Mouse (Mus musculus) heart, embryonic 15.5 days (tissue): ENCODE measurements around the gene Nsun2. TPM values are rescaled to one million over a fixed set of nuclear protein-coding genes. Genes with fewer than 3 reads are reported as not detected.

Source experiments
- ATAC-seq: fragments of 200-750 bp; cut with Nextera tagmentation; replicated peaks from 2 replicates; pipeline ENCODE4 v1.8.0; 2017; ENCODE audit warnings: low read depth, moderate TSS enrichment; ENCODE audit not compliant: insufficient number of reproducible peaks, insufficient read depth, low FRiP score
- H3K27ac ChIP-seq: fragments of 300-500 bp; sonication (generic); 2 replicates; pipeline ENCODE4 v1.5.1; 2015; ENCODE audit warnings: mild to moderate bottlenecking, inconsistent platforms
- H3K27me3 ChIP-seq: fragments of 300-500 bp; sonication (generic); 2 replicates; pipeline ENCODE4 v1.6.1; 2015; ENCODE audit warnings: inconsistent platforms
- H3K36me3 ChIP-seq: fragments of 300-500 bp; sonication (generic); 2 replicates; pipeline ENCODE4 v1.6.1; 2015; ENCODE audit warnings: mild to moderate bottlenecking, inconsistent platforms
- H3K4me1 ChIP-seq: fragments of 300-500 bp; sonication (generic); replicated peaks from 2 replicates; pipeline ENCODE4 v1.6.1; 2015; ENCODE audit warnings: inconsistent platforms
- H3K4me2 ChIP-seq: fragments of 300-500 bp; sonication (generic); 2 replicates; pipeline ENCODE4 v1.6.1; 2015; ENCODE audit warnings: inconsistent platforms, mild to moderate bottlenecking, moderate library complexity
- H3K4me3 ChIP-seq: fragments of 300-500 bp; sonication (generic); 2 replicates; pipeline ENCODE4 v1.5.1; 2015; ENCODE audit warnings: mild to moderate bottlenecking, inconsistent platforms
- H3K9ac ChIP-seq: fragments of 300-500 bp; sonication (generic); 2 replicates; pipeline ENCODE4 v1.6.1; 2015; ENCODE audit warnings: mild to moderate bottlenecking, inconsistent platforms
- H3K9me3 ChIP-seq: fragments of 300-500 bp; sonication (generic); replicated peaks from 2 replicates; pipeline ENCODE4 v1.6.1; 2016; ENCODE audit warnings: inconsistent platforms
- WGBS: fragments of 180-500 bp; shearing (Covaris S2); methylation state at CpG from one replicate; pipeline ENCODE4 v1.1.7; 2015; ENCODE audit warnings: mixed read lengths; 5-methylcytosine and 5-hydroxymethylcytosine counted together
- polyA plus RNA-seq: library from polyadenylated mRNA; unstranded; fragments of >200 nt; fragmentation: Nextera tagmentation; extraction: Ambion mirVana; gene quantifications from 2 replicates; pipeline ENCODE4 v1.2.1, GENCODE M21; 2015

The Nsun2 gene
- polyA plus RNA-seq, 1 experiment from 2014 or later = 53.0 TPM

DNA sequence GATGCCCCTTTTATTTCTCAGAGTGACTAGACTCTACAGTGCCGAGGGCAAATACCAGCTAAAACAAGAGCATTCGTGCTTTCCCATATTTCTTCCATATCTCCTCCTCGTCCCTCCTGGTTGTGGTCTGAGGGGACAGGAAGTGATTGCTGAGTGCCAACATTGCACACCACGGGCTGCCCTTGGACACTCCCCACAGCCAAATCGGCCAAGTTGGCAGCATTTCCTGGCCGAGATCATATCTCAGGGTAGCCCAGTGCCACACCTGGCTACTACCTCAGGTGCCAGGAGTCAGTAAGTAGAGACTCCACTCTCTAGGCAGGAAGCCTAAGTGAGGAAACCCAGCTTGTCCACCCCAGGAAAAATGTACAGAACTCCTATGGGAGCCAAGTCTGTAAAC lies 7.7 kb downstream of the Nsun2 start:
- Histone ChIP-seq H3K27ac (peak overlapping the region; percentile 84), H3K4me2 (no peak overlapping the region), H3K9ac (0 out of 2 replicates have a peak overlapping the region, but pooled peaks have one; percentile 24), H3K4me3 (no peak overlapping the region), H3K4me1 (peaks cover 60% of the 10 kb centered on the region), H3K27me3 (no peaks in the 10 kb centered on the region), H3K9me3 (no peaks in the 10 kb centered on the region), H3K36me3 (no peaks in the 10 kb centered on the region)
- 48% methylated on average over 6 of the region's 6 CpGs for WGBS
- ATAC-seq = no peak

DNA sequence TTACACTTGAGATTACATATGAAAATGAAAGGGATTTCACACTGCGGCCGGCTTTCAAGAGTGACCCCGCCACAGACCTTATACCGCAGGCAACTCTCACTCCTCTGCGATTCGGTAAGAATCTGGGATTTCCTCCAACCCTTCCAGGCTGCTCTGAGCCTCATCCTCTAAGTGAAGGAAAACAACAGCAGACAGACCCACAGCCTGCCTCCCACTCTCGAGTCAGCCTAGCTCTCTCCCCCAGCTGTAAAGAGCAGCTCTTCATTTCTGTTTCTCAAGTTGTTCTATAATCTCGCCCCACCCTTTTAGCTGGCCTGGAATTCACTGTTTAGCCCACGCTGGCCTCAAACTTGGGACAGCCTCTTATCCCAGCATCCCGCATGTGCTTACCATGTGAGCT lies 8.2 kb downstream of the Nsun2 start:
- Histone ChIP-seq H3K4me3 (no peak overlapping the region), H3K36me3 (no peaks in the 10 kb centered on the region), H3K9ac (peak overlapping the region; percentile 24; the same call in 1 of the 2 replicates), H3K27me3 (no peaks in the 10 kb centered on the region), H3K4me2 (no peak overlapping the region), H3K4me1 (peaks cover 58% of the 10 kb centered on the region), H3K27ac (peak overlapping the region; percentile 84), H3K9me3 (no peaks in the 10 kb centered on the region)
- 44% methylated on average over 10 of the region's 10 CpGs for WGBS
- ATAC-seq = no peak

DNA sequence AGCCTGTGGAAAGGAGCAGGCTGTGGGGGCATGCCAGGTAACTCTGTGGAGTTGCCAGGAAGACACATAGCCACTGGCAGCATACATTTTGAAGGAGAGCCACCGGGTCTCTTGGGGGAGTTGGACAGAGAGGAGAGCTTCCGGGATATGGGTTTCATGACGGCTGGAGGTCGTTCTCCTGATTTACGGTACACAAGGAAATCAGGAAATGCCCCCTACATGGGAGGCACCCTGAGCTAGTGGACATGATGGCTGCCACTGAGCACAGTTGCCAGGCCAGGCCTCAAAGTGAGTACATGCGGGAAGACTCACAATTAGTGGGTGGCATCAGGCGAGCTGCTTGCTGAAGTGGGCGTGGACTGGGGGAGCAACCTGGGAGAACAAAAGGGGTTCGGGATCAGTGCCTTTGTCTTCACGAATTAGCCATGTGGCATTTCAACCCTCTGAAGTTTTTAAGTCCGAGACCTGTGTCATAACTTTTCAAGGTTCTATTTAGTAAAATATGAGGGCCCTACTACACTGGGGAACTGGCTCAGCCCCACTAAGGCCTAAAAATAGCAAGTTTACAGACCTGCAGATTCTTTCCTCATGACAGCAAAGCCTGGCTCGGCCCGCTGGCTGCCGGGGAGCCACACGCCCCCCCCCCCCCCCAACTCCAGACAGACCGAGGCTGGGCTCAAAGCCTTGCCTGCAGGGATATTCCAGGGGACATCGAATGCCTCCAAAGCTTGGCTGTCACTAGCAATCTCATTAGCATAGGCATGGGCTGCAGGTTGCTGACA lies 9.2 kb downstream of the Nsun2 start:
- H3K9ac ChIP-seq = no peak overlapping the region
- H3K4me3 ChIP-seq = peak overlapping the region; percentile 33; the same call in 1 of the 2 replicates
- H3K4me2 ChIP-seq = peak overlapping the region; percentile 56
- H3K27me3 ChIP-seq = 0 out of 2 replicates have a peak, but pooled peaks cover 2% of the 10 kb centered on the region
- H3K27ac ChIP-seq = peak overlapping the region; percentile 84
- H3K36me3 ChIP-seq = no peaks in the 10 kb centered on the region
- WGBS = 41% methylated on average over 17 of the region's 17 CpGs
- peaks cover 58% of the 10 kb centered on the region for H3K4me1 ChIP-seq
- ATAC-seq = peak; percentile 57
- no peaks in the 10 kb centered on the region for H3K9me3 ChIP-seq

DNA sequence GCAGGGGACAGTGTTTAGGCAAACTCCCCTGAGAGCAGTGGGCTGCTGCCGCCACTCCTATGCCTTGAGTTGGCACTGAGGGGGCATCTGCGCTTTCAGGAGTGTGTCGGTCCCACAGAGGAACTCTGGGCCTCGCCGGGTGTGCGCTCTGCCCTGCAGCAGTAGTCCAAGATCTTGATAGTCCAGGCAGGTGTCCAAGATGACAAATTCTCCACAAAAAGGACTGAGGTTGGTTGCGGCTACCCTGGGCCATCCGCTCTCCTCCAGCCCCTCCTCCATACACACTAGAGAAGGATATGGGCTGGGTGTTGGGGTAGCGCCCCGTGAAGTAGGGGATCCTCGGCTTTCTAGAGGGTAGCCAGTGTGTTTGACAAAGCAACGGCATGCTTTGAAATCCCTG lies 10.0 kb downstream of the Nsun2 start:
- no peaks in the 10 kb centered on the region for H3K9me3 ChIP-seq
- peak overlapping the region; percentile 33 for H3K4me3 ChIP-seq
- H3K36me3 ChIP-seq = no peaks in the 10 kb centered on the region
- H3K4me2 ChIP-seq = peak overlapping the region; percentile 56
- peak; percentile 12; the same call in 1 of the 2 replicates for ATAC-seq
- peaks cover 53% of the 10 kb centered on the region for H3K4me1 ChIP-seq
- 33% methylated on average over 12 of the region's 12 CpGs for WGBS
- 0 out of 2 replicates have a peak, but pooled peaks cover 2% of the 10 kb centered on the region for H3K27me3 ChIP-seq
- H3K9ac ChIP-seq = no peak overlapping the region
- H3K27ac ChIP-seq = peak overlapping the region; percentile 84

DNA sequence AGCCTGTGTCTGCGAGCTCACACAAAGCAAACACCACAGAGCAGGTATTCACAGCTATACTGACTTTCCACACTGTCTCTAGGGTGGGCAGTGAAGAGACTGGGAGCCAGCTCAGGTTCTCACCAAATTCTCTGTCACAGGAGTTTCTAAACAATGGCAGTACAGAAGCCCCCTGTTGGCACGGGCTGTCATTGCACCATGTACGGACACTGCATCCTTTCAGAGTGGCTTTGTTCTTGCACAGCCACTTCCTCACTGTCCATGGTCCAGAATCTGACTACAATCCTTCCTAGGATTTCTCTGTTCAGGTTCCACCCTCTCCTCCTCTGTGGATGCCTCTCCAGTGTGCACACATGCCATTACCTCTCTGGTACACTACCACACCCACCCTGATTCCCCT lies 11.5 kb downstream of the Nsun2 start:
- Histone ChIP-seq H3K27ac (no peak overlapping the region), H3K9me3 (no peaks in the 10 kb centered on the region), H3K27me3 (0 out of 2 replicates have a peak, but pooled peaks cover 2% of the 10 kb centered on the region), H3K4me3 (no peak overlapping the region), H3K4me1 (peaks cover 41% of the 10 kb centered on the region), H3K36me3 (no peaks in the 10 kb centered on the region), H3K9ac (no peak overlapping the region), H3K4me2 (no peak overlapping the region)
- WGBS = 37% methylated on average over 3 of the region's 3 CpGs
- ATAC-seq = no peak

DNA sequence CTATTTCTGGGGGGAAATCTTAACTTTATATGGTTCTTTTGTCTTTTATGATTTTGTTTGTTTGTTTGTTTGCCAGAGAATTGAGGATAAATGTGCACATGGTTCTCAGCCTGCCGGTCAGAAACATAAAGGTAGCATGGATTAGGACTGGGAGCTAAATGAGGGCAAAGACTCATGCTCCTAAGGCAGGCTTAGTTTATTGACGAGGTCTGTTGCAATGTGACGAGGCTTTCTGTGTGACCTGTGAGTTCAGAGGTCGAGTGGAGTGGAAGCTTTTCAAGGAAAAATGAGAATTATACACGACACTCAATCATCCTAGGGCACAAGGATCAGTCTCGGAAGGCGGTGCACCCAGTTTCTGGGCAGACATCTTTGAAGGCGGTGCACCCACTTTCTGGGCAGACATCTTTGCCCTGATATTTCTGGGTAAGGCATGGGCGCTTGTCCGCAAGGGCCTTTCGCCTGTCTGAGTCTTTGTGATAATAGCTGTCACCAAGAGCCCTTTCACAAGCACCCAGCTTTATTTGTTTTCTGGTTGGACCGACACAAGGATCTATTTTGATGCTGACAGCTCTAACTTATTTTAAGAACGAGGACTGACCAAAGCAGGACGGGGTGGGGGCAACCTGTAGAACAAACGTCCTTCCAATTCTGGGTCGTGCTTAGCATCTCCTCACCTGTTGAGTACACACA lies 14.1 kb downstream of the Nsun2 start:
- WGBS = 53% methylated on average over 16 of the region's 16 CpGs
- H3K36me3 ChIP-seq = no peaks in the 10 kb centered on the region
- H3K4me1 ChIP-seq = peaks cover 17% of the 10 kb centered on the region
- H3K9me3 ChIP-seq = no peaks in the 10 kb centered on the region
- no peak overlapping the region for H3K4me3 ChIP-seq
- ATAC-seq = no peak
- no peak overlapping the region for H3K9ac ChIP-seq
- H3K27ac ChIP-seq = no peak overlapping the region
- H3K27me3 ChIP-seq = 0 out of 2 replicates have a peak, but pooled peaks cover 8% of the 10 kb centered on the region
- H3K4me2 ChIP-seq = no peak overlapping the region

DNA sequence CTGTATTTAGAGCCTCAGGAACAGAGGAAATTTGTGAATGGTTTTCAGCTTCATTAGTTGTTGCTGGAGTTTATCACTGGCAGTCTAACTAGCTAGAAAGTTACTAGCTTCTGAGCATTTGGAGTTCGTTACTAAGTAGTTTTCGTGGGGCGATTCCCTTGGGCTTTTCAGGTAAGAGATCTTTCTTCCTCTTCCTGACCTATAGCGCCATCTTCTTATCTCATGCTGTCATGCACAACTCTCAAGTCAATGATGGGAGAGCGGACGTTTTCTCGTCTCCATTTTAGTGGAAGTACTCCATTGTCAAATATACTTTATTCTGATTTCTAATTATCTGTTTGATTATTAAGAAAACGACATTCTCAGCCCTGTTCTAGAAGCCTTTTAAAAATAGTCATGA lies 16.4 kb downstream of the Nsun2 start:
- 41% methylated on average over 8 of the region's 8 CpGs for WGBS
- no peak overlapping the region for H3K4me3 ChIP-seq
- H3K36me3 ChIP-seq = no peaks in the 10 kb centered on the region

DNA sequence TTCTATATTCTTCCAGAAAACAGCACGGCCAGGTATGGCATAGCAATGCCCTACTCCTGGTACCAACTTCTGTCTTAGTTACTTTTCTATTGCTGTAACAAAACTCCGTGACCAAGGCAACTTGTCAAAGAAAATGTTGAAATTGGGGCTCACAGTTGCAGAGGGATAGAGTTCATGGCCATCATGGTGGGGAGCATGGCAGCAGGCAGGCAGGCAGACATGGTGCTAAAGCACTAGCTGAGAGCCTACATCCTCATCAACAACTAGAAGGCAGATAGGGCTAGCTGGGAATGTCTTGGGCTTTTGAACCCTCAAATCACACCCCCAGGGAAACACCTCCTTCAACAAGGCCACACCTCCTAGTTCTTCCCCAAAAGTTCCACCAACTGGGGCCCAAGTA lies 17.3 kb downstream of the Nsun2 start:
- Histone ChIP-seq H3K27ac (no peak overlapping the region), H3K4me3 (no peak overlapping the region), H3K4me1 (no peaks in the 10 kb centered on the region), H3K9ac (no peak overlapping the region), H3K9me3 (no peaks in the 10 kb centered on the region), H3K4me2 (no peak overlapping the region), H3K27me3 (0 out of 2 replicates have a peak, but pooled peaks cover 8% of the 10 kb centered on the region), H3K36me3 (no peaks in the 10 kb centered on the region)
- WGBS = 73% methylated on average over 2 of the region's 2 CpGs
- ATAC-seq = no peak

More for the DNA sequence above, 16.4 kb downstream of the Nsun2 start:
- H3K27ac ChIP-seq = no peak overlapping the region
- H3K9me3 ChIP-seq = no peaks in the 10 kb centered on the region
- H3K4me1 ChIP-seq = no peaks in the 10 kb centered on the region
- H3K27me3 ChIP-seq = 0 out of 2 replicates have a peak, but pooled peaks cover 8% of the 10 kb centered on the region
- no peak overlapping the region for H3K9ac ChIP-seq
- ATAC-seq = no peak
- no peak overlapping the region for H3K4me2 ChIP-seq

DNA sequence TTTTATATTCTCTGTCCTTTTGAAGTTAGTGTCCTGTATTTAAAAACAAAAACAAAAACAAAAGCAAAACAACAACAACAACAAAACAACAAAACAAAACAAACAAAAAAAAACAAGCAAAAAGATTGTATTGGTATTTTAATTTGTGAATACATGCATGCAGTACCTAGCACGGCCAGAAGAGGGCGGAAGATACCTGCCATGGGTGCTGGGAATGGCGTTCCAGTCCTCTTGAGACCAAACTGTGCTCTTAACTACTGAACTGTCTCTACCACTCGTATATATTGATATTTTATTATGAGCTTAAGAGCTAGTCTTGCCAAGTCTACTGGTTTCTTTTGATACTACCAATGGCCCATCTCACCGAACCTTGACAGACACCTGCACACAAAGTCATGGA lies 19.5 kb downstream of the Nsun2 start:
- H3K4me3 ChIP-seq = no peak overlapping the region
- no peak overlapping the region for H3K4me2 ChIP-seq
- peaks cover 10% of the 10 kb centered on the region; the same call in 1 of the 2 replicates for H3K27me3 ChIP-seq
- no peak for ATAC-seq
- no peaks in the 10 kb centered on the region for H3K9me3 ChIP-seq
- H3K4me1 ChIP-seq = no peaks in the 10 kb centered on the region; the same call in 1 of the 2 replicates
- WGBS = 21% methylated on average over 5 of the region's 5 CpGs
- H3K27ac ChIP-seq = no peak overlapping the region
- no peaks in the 10 kb centered on the region for H3K36me3 ChIP-seq
- H3K9ac ChIP-seq = no peak overlapping the region

DNA sequence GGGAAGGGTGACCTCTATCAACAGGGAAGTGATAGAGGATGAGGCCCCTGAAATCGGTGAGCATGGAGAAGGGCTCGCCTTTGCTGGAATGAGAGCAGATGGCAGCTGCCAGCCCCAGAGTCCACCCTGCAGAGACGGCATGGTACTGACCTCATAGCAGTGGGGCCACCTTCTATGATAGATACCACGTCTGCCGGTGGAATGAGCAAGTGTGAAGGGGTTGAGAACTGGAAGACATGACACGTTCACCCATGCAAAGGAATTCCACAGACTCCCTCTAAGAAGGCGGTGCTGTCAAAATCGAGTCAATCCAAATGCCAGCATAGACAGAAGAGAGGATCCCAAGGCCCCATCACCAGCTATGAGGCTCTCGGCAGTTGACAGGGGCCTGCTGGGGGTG lies 20.7 kb downstream of the Nsun2 start:
- no peak overlapping the region for H3K4me2 ChIP-seq
- no peak for ATAC-seq

DNA sequence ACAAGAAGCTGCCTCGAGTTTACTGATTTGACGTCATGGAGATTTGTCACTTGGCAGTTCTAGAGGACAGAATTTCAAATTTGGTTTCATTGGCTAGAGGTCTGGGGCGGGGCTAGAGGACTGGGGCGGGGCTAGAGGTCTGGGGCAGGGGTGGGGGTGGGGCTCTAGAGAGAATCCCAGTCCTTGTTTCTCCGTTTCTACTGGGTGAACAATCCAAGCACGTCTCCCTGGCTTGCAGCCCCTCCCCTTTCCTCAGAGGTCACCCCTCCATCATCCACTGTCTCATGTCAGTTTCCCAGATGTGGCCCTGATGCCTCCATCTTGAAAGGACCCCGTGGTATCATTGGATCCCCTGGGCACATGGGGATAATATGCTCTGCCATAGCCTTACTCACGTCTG lies 21.5 kb downstream of the Nsun2 start:
- H3K9me3 ChIP-seq = no peaks in the 10 kb centered on the region
- ATAC-seq = no peak
- no peak overlapping the region for H3K4me2 ChIP-seq
- 19% methylated on average over 8 of the region's 8 CpGs for WGBS
- H3K4me1 ChIP-seq = peaks cover 12% of the 10 kb centered on the region
- no peaks in the 10 kb centered on the region for H3K36me3 ChIP-seq
- H3K4me3 ChIP-seq = no peak overlapping the region
- H3K9ac ChIP-seq = no peak overlapping the region
- H3K27me3 ChIP-seq = peaks cover 10% of the 10 kb centered on the region; the same call in 1 of the 2 replicates
- H3K27ac ChIP-seq = no peak overlapping the region

More for the DNA sequence above, 20.7 kb downstream of the Nsun2 start:
- Histone ChIP-seq H3K4me1 (peaks cover 4% of the 10 kb centered on the region), H3K4me3 (no peak overlapping the region), H3K27me3 (peaks cover 10% of the 10 kb centered on the region; the same call in 1 of the 2 replicates), H3K9ac (no peak overlapping the region), H3K27ac (no peak overlapping the region), H3K36me3 (no peaks in the 10 kb centered on the region), H3K9me3 (no peaks in the 10 kb centered on the region)
- 55% methylated on average over 9 of the region's 9 CpGs for WGBS
